Mouse (Mus musculus): ENCODE results near the gene Tm4sf1. TPM values are rescaled to one million over a fixed set of nuclear protein-coding genes. Genes with fewer than 3 reads are reported as not detected.

The Tm4sf1 gene
- total RNA-seq, 4 experiments from 2014 or later: 16.8 to 20.9 (median 18.0) TPM

DNA sequence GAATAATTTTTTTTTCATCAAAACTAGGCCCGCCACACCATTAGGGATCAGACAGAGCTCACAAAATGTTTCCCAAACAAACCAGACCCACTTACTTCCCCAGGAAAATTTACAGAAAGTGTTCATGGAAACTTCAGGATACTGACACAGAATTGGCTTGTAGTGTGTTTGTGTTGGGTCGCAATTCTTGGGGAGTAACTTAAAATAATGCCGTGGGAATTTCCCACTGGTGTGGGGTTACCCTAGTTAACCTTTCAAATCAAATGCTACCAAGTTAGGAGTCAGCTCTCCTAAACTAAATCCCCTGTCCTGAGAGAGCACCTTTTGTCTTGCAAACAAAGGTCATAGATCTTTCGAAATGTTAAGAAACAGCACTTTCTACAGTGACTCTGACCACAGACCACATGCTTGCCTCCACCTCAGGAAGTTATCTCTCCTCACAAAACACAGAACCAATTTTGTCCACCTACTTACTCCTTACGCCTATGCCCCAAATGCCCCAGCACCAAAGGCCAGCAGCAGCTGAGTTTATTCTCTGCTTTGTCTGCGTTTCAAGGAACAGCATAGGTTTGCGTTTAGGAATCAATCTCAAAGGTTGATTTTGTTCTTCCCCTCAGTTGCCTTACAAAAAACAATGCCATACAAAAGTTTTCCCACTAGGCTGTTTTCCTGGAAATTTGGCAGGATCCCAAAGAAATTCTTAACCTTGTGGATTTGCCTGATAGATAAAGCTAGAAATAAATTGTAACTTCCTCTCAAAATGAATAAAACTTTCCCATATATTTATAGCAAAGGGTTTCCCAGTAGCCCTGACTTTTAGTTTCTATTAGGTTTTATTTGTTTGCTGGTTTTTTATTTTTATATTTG, 13.7 kb downstream of the Tm4sf1 start:
- DNase-seq (ENCODE audit: low spot score in 2 of 2): no peak

DNA sequence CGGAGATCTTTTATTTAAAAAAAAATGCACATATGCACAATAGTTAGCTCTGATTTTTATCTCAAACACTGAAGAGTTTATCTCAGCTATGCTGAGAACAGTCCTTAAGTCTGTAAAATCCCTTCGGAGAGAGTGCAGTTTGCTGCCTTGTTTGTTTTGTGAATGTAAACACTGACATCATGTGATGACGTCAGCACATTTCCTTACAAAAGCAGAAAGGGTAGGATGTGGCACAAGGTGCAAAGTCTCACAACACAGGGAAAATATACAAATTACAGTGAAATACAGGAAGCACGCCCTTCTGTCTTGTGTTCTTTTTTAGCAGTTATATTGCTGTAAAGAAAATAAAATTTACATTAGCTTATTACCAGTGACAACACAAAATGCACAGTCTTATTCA, 14.3 kb downstream of the Tm4sf1 start:
- DNase-seq (ENCODE audit: low spot score in 2 of 2): no peak

DNA sequence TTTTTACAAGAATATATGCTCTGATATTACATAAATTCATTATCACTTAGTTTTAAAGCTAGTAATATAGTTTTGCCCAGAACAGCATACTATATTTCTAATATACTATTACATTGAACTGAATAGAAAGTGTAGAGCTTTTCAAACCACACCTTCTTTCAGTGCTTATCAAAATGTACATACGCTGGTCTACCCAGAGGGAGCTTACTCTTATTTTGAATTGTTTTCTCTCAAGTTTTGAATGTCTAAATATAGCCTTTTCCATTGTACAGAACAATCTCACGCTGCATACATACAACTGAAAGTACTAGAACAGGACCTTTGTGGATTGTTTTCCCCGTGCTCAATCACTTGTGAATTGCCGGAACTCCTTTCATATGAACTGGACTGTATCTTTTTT, 23.6 kb downstream of the Tm4sf1 start:
- no peak for DNase-seq (ENCODE audit: low spot score in 2 of 2)

DNA sequence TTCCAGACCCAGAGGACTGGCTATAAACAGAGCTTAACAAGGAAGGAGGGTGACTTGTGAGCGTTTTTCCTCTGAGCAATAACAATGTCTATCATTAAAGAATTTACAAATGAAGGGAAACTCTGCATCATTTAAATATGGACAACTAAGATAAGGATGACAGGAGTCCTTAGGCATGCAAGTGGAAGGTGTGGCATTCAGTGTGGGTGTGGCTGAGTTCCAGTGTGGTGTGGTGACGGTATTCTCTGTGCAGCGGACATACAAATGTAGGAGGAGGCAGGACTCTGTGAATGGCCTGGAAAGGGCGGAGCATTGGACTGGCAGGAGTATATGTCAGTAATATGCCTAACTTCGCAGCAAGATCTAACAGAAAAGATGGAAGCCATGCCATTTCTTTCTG, 24.3 kb downstream of the Tm4sf1 start:
- DNase-seq (ENCODE audit: low spot score in 2 of 2): no peak

DNA sequence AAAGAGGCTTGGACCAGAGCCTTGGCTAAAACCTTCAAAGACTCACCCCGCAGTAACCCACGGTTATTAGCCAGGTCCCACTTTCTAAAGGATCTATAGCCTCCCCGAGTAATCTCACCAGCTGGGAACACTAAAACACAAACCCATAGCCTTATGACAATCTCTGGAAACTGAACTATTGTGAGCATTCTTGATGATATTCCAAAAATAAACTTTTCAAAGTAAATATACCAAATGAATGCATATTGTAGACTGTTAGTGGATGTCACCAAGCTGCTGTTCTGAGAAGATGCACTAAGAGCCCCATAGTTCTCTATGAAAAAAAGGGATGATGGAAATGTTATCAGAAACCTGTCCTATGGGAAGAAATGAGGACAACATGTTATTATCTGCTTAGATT, 25.0 kb downstream of the Tm4sf1 start:
- DNase-seq (ENCODE audit: low spot score in 2 of 2): no peak

DNA sequence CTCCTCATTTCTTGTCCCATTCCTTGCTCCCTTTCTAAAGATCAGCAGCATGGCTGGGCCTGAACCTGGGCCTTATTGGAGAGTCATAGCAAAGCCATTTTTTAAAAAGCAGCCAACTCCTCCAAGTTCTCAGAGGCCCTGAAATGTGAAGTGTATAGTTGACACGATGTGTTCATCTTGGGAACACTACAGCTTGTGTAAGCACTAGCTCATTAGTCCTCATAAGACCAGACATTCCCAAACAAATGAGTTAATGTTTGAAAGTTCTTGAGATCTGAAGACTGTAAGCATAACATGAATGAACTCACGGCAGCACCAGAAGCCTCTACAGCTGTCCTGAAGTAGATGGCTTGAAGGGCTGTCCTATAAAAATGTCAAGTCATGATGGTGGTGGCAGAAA, 32.8 kb downstream of the Tm4sf1 start:
- no peak for DNase-seq (ENCODE audit: low spot score in 2 of 2)

DNA sequence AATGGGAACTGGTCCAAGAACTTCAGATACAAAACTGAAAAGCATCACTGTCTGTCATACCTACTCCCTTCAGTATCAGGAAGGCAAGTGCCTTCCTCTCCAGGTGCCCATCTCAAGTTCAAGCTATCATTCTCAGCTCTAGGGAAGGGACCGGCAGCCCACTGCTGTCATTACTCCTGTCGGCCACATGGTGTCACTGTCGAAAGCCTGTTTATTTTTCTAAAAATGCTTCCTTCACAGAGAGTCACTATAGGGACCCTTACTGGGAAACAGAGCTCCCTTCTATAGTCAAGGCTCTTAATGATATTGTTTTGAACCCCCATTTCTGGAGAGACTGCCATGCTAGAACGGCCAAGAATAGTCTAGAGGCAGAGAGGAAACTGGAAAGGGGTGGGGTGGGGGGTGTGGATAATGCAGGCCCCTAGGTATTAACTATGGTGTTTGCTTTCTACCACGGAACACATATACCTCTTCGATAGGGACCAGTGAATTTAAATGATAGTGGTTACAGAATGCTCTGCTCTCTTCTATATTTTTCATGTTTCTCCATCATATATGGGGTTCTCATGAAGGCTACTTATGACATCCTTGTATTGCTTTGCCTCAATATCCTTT, 34.1 kb downstream of the Tm4sf1 start:
- no peak for DNase-seq (ENCODE audit: low spot score in 2 of 2)

DNA sequence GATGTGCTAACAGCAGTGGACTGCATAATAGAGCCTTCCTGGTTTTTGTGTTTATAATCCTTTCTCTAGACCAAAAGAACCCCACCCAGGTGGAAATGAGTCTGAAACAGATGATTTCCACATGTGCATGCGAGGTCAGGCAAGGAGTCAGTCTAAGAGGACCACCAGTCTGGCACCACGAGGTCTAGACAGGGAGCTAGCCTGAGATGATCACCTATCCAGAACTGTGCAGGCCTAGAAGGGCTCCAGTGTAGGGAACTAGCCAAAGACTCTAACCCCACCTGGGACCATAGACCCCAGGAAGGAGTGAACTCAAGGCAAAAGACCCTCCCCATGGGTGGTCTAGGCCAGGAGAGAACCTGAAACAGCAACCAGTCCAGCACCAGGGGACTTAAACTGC, 48.7 kb downstream of the Tm4sf1 start:
- DNase-seq (ENCODE audit: low spot score in 2 of 2): no peak

DNA sequence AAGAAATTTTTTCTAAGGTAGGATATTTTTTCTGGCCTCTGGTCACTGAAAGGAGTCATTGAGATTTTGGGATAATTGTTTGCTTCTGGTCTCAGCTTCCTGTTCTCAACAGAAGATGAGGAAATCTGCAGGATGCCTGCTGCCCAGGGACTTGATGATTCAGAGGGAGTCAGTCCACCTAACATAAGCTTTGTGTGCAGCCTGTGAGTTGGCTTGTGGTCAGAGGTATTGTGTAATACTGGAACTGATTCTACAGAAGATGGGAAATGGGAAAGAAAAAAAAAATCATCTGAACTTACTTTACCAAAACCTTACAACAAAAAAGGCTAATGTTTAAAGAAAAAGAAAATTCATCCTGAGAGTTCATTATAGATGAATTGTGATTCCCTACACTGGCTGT, 49.2 kb downstream of the Tm4sf1 start:
- no peak for DNase-seq (ENCODE audit: low spot score in 2 of 2)

DNA sequence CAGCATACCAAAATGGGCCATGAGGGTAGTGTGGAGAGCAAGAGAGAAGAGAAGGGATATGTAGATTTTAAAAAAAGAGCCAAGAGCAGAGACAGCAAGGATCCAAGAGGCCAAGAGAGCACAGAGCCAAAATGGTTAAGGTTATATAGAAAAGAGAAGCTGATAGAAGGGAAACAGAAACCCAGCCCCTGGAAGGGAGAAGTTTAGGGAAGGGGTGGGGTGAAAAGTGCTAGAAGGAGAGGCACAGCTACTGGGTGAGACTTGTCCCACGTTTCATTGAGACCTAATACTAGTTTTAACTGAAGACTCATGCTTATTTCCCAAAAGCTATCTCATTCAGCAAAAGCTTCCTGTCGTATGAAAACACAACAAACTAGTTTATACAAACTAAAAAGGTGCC, 56.5 kb downstream of the Tm4sf1 start:
- DNase-seq (ENCODE audit: low spot score in 2 of 2): no peak

Other genes with a start within 250 kb of the Tm4sf1 start
- gene Tm4sf4, start 123.3 kb upstream of the Tm4sf1 start, total RNA-seq (2022): not detected